In genomic region chr16:94327781-94328711, GRCm38 (mm10) we compare ENCODE assay signal across 8 mouse cellular contexts. TPM values are rescaled to one million over a fixed set of nuclear protein-coding genes. Genes with fewer than 3 reads are reported as not detected.
DNase-seq lines count a peak whose midpoint lies in the region; ATAC-seq and TF ChIP-seq lines count a peak whose summit lies in the region.

Ripply3 (plus strand) TSS chr16:94328420.

- no peaks in the 10 kb centered on the region for H3K4me1 ChIP-seq in cortical plate, adult 2 months (ENCODE audit: control insufficient read depth, insufficient read depth, low read length)
- H3K4me1 ChIP-seq in intestine, embryonic 15.5 days (replicated peaks): peaks cover 10% of the 10 kb centered on the region; the same call in 1 of the 2 replicates
- peaks cover 12% of the 10 kb centered on the region for H3K4me1 ChIP-seq in liver, embryonic 16.5 days (ENCODE audit: control insufficient read depth, low read depth, low read length)

- DNase-seq in cerebellum, postnatal 10 days: peak; percentile 45 to 49
- no peak for DNase-seq in cerebellum, adult 18-20 months
- peak; percentile 99 for DNase-seq in heart, adult 11 months
- peak; percentile 77 for DNase-seq in neural tube, embryonic 10.5 days (ENCODE audit: extremely low spot score, low spot score)
- no peak for DNase-seq in right cerebral cortex, postnatal 14 days

- peak within 1 kb of the TSS; percentile 56 for H3K9ac ChIP-seq in intestine, embryonic 15.5 days
- peak within 1 kb of the TSS; percentile 58 for H3K9ac ChIP-seq in liver, embryonic 16.5 days (ENCODE audit: low read depth, low read length)

- H3K9me3 ChIP-seq in intestine, embryonic 15.5 days: no peaks in the 10 kb centered on the region
- H3K9me3 ChIP-seq in liver, embryonic 16.5 days (replicated peaks; ENCODE audit: control insufficient read depth, low read length): no peaks in the 10 kb centered on the region

- no peak for TF ChIP-seq POLR2A in cortical plate, adult 2 months (IDR thresholded peaks at IDR 0.05; ENCODE audit: extremely low read depth, insufficient read depth, low read length)

- peak; percentile 80 for ATAC-seq in intestine, embryonic 15.5 days
- peak; percentile 59 for ATAC-seq in liver, embryonic 16.5 days (ENCODE audit: low read depth)

- peak within 1 kb of the TSS; percentile 92 for H3K4me2 ChIP-seq in intestine, embryonic 15.5 days (replicated peaks)
- H3K4me2 ChIP-seq in liver, embryonic 16.5 days (ENCODE audit: low read depth, low read length): peak within 1 kb of the TSS; percentile 84

- H3K4me3 ChIP-seq in cortical plate, adult 2 months (ENCODE audit: insufficient read depth, low read length): peak within 1 kb of the TSS; percentile 30; the same call in 1 of the 2 replicates
- H3K4me3 ChIP-seq in intestine, embryonic 15.5 days (replicated peaks): peak within 1 kb of the TSS; percentile 55
- peak within 1 kb of the TSS; percentile 64 for H3K4me3 ChIP-seq in liver, embryonic 16.5 days (ENCODE audit: low read depth, low read length)

- no peaks in the 10 kb centered on the region for H3K36me3 ChIP-seq in intestine, embryonic 15.5 days
- no peaks in the 10 kb centered on the region for H3K36me3 ChIP-seq in liver, embryonic 16.5 days (ENCODE audit: control insufficient read depth, insufficient read depth)

- H3K27ac ChIP-seq in cortical plate, adult 2 months (ENCODE audit: insufficient read depth, low read length): no peak within 1 kb of the TSS
- H3K27ac ChIP-seq in intestine, embryonic 15.5 days: no peak within 1 kb of the TSS
- H3K27ac ChIP-seq in liver, embryonic 16.5 days (ENCODE audit: low read length): no peak within 1 kb of the TSS

- WGBS in intestine, embryonic 15.5 days: 2% methylated on average over 63 of the region's 63 CpGs
- WGBS in liver, embryonic 16.5 days (ENCODE audit: insufficient replicate concordance): 2% methylated on average over 63 of the region's 63 CpGs

- peaks cover 9% of the 10 kb centered on the region for H3K27me3 ChIP-seq in intestine, embryonic 15.5 days (replicated peaks)
- peaks cover 21% of the 10 kb centered on the region for H3K27me3 ChIP-seq in liver, embryonic 16.5 days (ENCODE audit: control insufficient read depth, insufficient read depth, low read depth, low read length)

- TF ChIP-seq CTCF in cortical plate, adult 2 months (IDR thresholded peaks at IDR 0.05; ENCODE audit: extremely low read depth, insufficient read depth, low read length): no peak

RNA-seq across cellular contexts. Expression of gene Ripply3, which starts in this region (rescaled TPM):
- 0.21 and 0.38 TPM in 2 replicates for polyA plus RNA-seq in cortical plate, adult 2 months (2012; rRNA removed)
- 4.4 and 4.7 TPM in 2 replicates for polyA plus RNA-seq in intestine, embryonic 15.5 days (2015; fragmentation: Nextera tagmentation; extraction: Ambion mirVana)
- polyA plus RNA-seq in liver, embryonic 16.5 days (2015; fragmentation: Nextera tagmentation; extraction: Ambion mirVana): 1.7 and 1.9 TPM in 2 replicates

Comparison
In these comparisons a context has a peak if more than half of its experiments do, and no peak if none do; other contexts are left out.
1. DNase-seq: peak in cerebellum, postnatal 10 days (2 of 2), heart, adult 11 months (single experiment) and neural tube, embryonic 10.5 days (single experiment); none in cerebellum, adult 18-20 months (0 of 2) and right cerebral cortex, postnatal 14 days (single experiment).
2. Peak in every context shown above with its lines, with median percentiles within 50 percentile points of each other: H3K4me3 ChIP-seq.